Comparison of ENCODE assay signal across 17 mouse cellular contexts in genomic region chr7:96524486-96525205, GRCm38 (mm10).
DNase-seq lines count a peak whose midpoint lies in the region; ATAC-seq and TF ChIP-seq lines count a peak whose summit lies in the region.
"Had no signal": no experiment of that assay in that cellular context is flagged by ENCODE, and none has a peak within 500 bp of the region (broad histone marks: within the 10 kb centered on the region; RNA-seq: fewer than 3 reads in every experiment).

No protein-coding gene starts in this region.

- no peak overlapping the region for H3K9ac ChIP-seq in limb, embryonic 11.5 days (ENCODE audit: low read length)
- H3K9ac ChIP-seq: embryonic facial prominence, embryonic 13.5 days; hindbrain, embryonic 15.5 days; liver, embryonic 13.5 days; neural tube, embryonic 12.5 days had no signal

- no peak for DNase-seq in frontal cortex, postnatal 14 days (ENCODE audit: low spot score in 2 of 2)
- peak; percentile 33 to 36 for DNase-seq in left cerebral cortex, adult 18-20 months (ENCODE audit: low spot score in 2 of 2)
- DNase-seq in left cerebral cortex, postnatal 10 days (ENCODE audit: extremely low spot score in 1 of 2, low spot score in 2 of 2), result no peak
- peak; percentile 64 for DNase-seq in MN1 (ENCODE audit: low spot score)
- no peak for DNase-seq in limb, embryonic 11.5 days (ENCODE audit: low spot score)
- no peak for DNase-seq in cerebellum, adult 2 months
- no peak for DNase-seq in cerebellum, adult 18-20 months
- DNase-seq: gastrocnemius, adult 2 months; kidney, adult 9 months; layer of hippocampus, adult 9-11 months; left cerebral cortex, postnatal 4 days; liver, embryonic 13.5 days; midbrain, embryonic 14.5 days had no signal

- TF ChIP-seq POLR2A in cerebellum, adult 2 months (IDR thresholded peaks at IDR 0.05; ENCODE audit: borderline replicate concordance, insufficient read depth, low read length), result no peak

- intact Hi-C loops in left cerebral cortex, postnatal 10 days (cut with DNase I), result loop anchor here (10.0 kb wide), 1 partner anchor 310 kb away; no protein-coding TSS in a partner anchor

- peak; percentile 26; the same call in 1 of the 2 replicates for ATAC-seq in frontal cortex, adult (ENCODE audit: low TSS enrichment)
- no peak for ATAC-seq in limb, embryonic 11.5 days (ENCODE audit: insufficient number of reproducible peaks, low FRiP score, low TSS enrichment, low read depth)

- H3K36me3 ChIP-seq in limb, embryonic 11.5 days (ENCODE audit: control insufficient read depth, insufficient read depth, low read length), result no peaks in the 10 kb centered on the region
- H3K36me3 ChIP-seq: embryonic facial prominence, embryonic 13.5 days; hindbrain, embryonic 15.5 days; liver, embryonic 13.5 days; neural tube, embryonic 12.5 days had no signal

- no peaks in the 10 kb centered on the region for H3K9me3 ChIP-seq in limb, embryonic 11.5 days (ENCODE audit: control insufficient read depth, low read length)
- H3K9me3 ChIP-seq: embryonic facial prominence, embryonic 13.5 days; hindbrain, embryonic 15.5 days; liver, embryonic 13.5 days; neural tube, embryonic 12.5 days had no signal

- no peak overlapping the region for H3K4me3 ChIP-seq in limb, embryonic 11.5 days (ENCODE audit: low read depth, low read length)
- H3K4me3 ChIP-seq in cerebellum, adult 2 months (replicated peaks; ENCODE audit: insufficient read depth, low read depth, low read length), result no peak overlapping the region
- H3K4me3 ChIP-seq: embryonic facial prominence, embryonic 13.5 days; gastrocnemius, adult 2 months; hindbrain, embryonic 15.5 days; liver, embryonic 13.5 days; neural tube, embryonic 12.5 days had no signal

- H3K4me1 ChIP-seq in limb, embryonic 11.5 days (ENCODE audit: control insufficient read depth, insufficient read depth, low read length), result peaks cover 6% of the 10 kb centered on the region
- H3K4me1 ChIP-seq in cerebellum, adult 2 months (ENCODE audit: control insufficient read depth, insufficient read depth, low read length), result no peaks in the 10 kb centered on the region
- H3K4me1 ChIP-seq: hindbrain, embryonic 15.5 days; liver, embryonic 13.5 days; neural tube, embryonic 12.5 days had no signal

- 0 out of 2 replicates have a peak overlapping the region, but pooled peaks have one; percentile 30 for H3K27ac ChIP-seq in limb, embryonic 11.5 days (replicated peaks; ENCODE audit: low read depth, low read length)
- no peak overlapping the region for H3K27ac ChIP-seq in cerebellum, adult 2 months (ENCODE audit: insufficient read depth, low read length)
- H3K27ac ChIP-seq: embryonic facial prominence, embryonic 13.5 days; gastrocnemius, adult 2 months; hindbrain, embryonic 15.5 days; liver, embryonic 13.5 days; neural tube, embryonic 12.5 days had no signal

- no peaks in the 10 kb centered on the region for H3K27me3 ChIP-seq in limb, embryonic 11.5 days (ENCODE audit: control insufficient read depth, insufficient read depth, low read length)
- no peaks in the 10 kb centered on the region; the same call in 1 of the 2 replicates for H3K27me3 ChIP-seq in cerebellum, adult 2 months (ENCODE audit: control insufficient read depth, insufficient read depth, low read length)
- H3K27me3 ChIP-seq: embryonic facial prominence, embryonic 13.5 days; hindbrain, embryonic 15.5 days; liver, embryonic 13.5 days; neural tube, embryonic 12.5 days had no signal

- 67% methylated on average over 8 of the region's 8 CpGs for WGBS in limb, embryonic 11.5 days
- 87% methylated on average over 8 of the region's 8 CpGs for WGBS in cerebellum, adult 2 months

- no peak overlapping the region for H3K4me2 ChIP-seq in limb, embryonic 11.5 days (ENCODE audit: low read depth, severe bottlenecking)
- H3K4me2 ChIP-seq: embryonic facial prominence, embryonic 13.5 days; hindbrain, embryonic 15.5 days; liver, embryonic 13.5 days; neural tube, embryonic 12.5 days had no signal

- no peak for TF ChIP-seq CTCF in cerebellum, adult 2 months (IDR thresholded peaks at IDR 0.05; ENCODE audit: borderline replicate concordance, insufficient read depth, low read depth, low read length)

Comparison
In these comparisons a context has a peak if more than half of its experiments do, and no peak if none do; other contexts are left out.
1. DNase-seq: peak in left cerebral cortex, adult 18-20 months (2 of 2) and MN1 (single experiment); none in frontal cortex, postnatal 14 days (0 of 2), left cerebral cortex, postnatal 10 days (0 of 2), limb, embryonic 11.5 days (single experiment), cerebellum, adult 2 months (0 of 2) and cerebellum, adult 18-20 months (0 of 2).